Mouse (Mus musculus): ENCODE results near the gene Adap2. TPM values are rescaled to one million over a fixed set of nuclear protein-coding genes. Genes with fewer than 3 reads are reported as not detected.

The Adap2 gene
- total RNA-seq, 4 experiments from 2014 or later = 7.0 to 19.5 (median 13.3) TPM

GRCm38 (mm10) chr11:80199773-80200172 lies 45.9 kb downstream of the Adap2 start:
- DNase-seq = no peak

GRCm38 (mm10) chr11:80200326-80200725 lies 46.4 kb downstream of the Adap2 start:
- DNase-seq = no peak

- no peak for DNase-seq
These were observed 48.4 kb downstream of the Adap2 start for GRCm38 (mm10) chr11:80202296-80202695.

GRCm38 (mm10) chr11:80204037-80204436 lies 50.1 kb downstream of the Adap2 start:
- no peak for DNase-seq

GRCm38 (mm10) chr11:80204941-80205340 lies 51.0 kb downstream of the Adap2 start:
- no peak for DNase-seq

- no peak for DNase-seq
These were observed 54.6 kb downstream of the Adap2 start for GRCm38 (mm10) chr11:80208465-80208859.

GRCm38 (mm10) chr11:80208860-80209800 lies 55.2 kb downstream of the Adap2 start, which contains the start of gene Rhot1:
Rhot1 (plus strand) TSS chr11:80209019.
- DNase-seq = peak; percentile 93

- DNase-seq = no peak
These were observed 56.4 kb downstream of the Adap2 start for GRCm38 (mm10) chr11:80210321-80210720.

GRCm38 (mm10) chr11:80212282-80212681 lies 58.4 kb downstream of the Adap2 start:
- no peak for DNase-seq

- no peak for DNase-seq
These were observed 61.4 kb downstream of the Adap2 start for GRCm38 (mm10) chr11:80215291-80215690.

- DNase-seq = no peak
These were observed 64.9 kb downstream of the Adap2 start for GRCm38 (mm10) chr11:80218657-80219293.

Other genes starting within 250 kb of the Adap2 start
- 10 to 100 TPM; 39.0 to 50.4 (median 46.1) TPM for gene Utp6, start 191.7 kb upstream of the Adap2 start, total RNA-seq (2022)
- 10 to 100 TPM; 42.8 to 53.9 (median 47.1) TPM for gene Suz12, start 161.0 kb upstream of the Adap2 start, total RNA-seq (2022)
- 10 to 100 TPM; 15.7 to 30.6 (median 22.2) TPM for gene Crlf3, start 73.1 kb upstream of the Adap2 start, total RNA-seq (2022)
- gene Atad5, start 64.7 kb upstream of the Adap2 start, total RNA-seq (2022) = 1 to 10 TPM; 2.1 to 3.9 (median 2.8) TPM
- gene Tefm, start 11.9 kb upstream of the Adap2 start, total RNA-seq (2022) = 10 to 100 TPM; 15.5 to 23.6 (median 17.5) TPM
- 10 to 100 TPM; 13.4 to 16.8 (median 13.7) TPM for gene Rnf135, start 29.7 kb downstream of the Adap2 start, total RNA-seq (2022)
- 10 to 100 TPM; 72.8 to 84.0 (median 81.5) TPM for gene Rhot1, start 54.9 kb downstream of the Adap2 start, total RNA-seq (2022)
- 10 to 100 TPM in 1 of 4 experiments, 1 to 10 TPM in 3; 3.0 to 12.1 (median 7.0) TPM for gene Rhbdl3, start 146.8 kb downstream of the Adap2 start, total RNA-seq (2022)
- gene 5730455P16Rik, start 223.9 kb downstream of the Adap2 start, total RNA-seq (2022) = 10 to 100 TPM; 23.4 to 34.3 (median 27.3) TPM
- gene Zfp207, start 229.2 kb downstream of the Adap2 start, total RNA-seq (2022) = 100 to 1,000 TPM; 115 to 175 (median 146) TPM

Measured in adrenal gland, adult 8-10 months (tissue).